Mouse (Mus musculus): ENCODE measurements around the gene Cep78.
A peak's percentile ranks its signal among the peaks of the same experiment; 100 is the strongest.

Gene Cep78

GRCm38 (mm10) chr19:15984449-15985171 is at the start of gene Cep78:
Gene Cep78, minus strand, starts transcription at chr19:15984989.
- DNase-seq (ENCODE audit: low spot score): peak; percentile 64

- no peak for DNase-seq (ENCODE audit: low spot score)
Observed at GRCm38 (mm10) chr19:16031276-16031675, 46.5 kb upstream of the Cep78 start.

- peak; percentile 59 for DNase-seq (ENCODE audit: low spot score)
Observed at GRCm38 (mm10) chr19:16029253-16029771, 44.5 kb upstream of the Cep78 start.

GRCm38 (mm10) chr19:16028746-16029252 is 44.0 kb upstream of the Cep78 start:
- DNase-seq (ENCODE audit: low spot score): no peak

GRCm38 (mm10) chr19:16027876-16028670 is 43.3 kb upstream of the Cep78 start:
- no peak for DNase-seq (ENCODE audit: low spot score)

- no peak for DNase-seq (ENCODE audit: low spot score)
Observed at GRCm38 (mm10) chr19:16026276-16026675, 41.5 kb upstream of the Cep78 start.

- no peak for DNase-seq (ENCODE audit: low spot score)
Observed at GRCm38 (mm10) chr19:16022178-16022577, 37.4 kb upstream of the Cep78 start.

GRCm38 (mm10) chr19:16016171-16016570 is 31.4 kb upstream of the Cep78 start:
- DNase-seq (ENCODE audit: low spot score): no peak

GRCm38 (mm10) chr19:16015191-16015968 is 30.6 kb upstream of the Cep78 start:
- DNase-seq (ENCODE audit: low spot score): no peak

- DNase-seq (ENCODE audit: low spot score): no peak
Observed at GRCm38 (mm10) chr19:16009746-16010337, 25.1 kb upstream of the Cep78 start.

GRCm38 (mm10) chr19:16009111-16009510 is 24.3 kb upstream of the Cep78 start:
- DNase-seq (ENCODE audit: low spot score): no peak

GRCm38 (mm10) chr19:16007131-16007530 is 22.3 kb upstream of the Cep78 start:
- no peak for DNase-seq (ENCODE audit: low spot score)

GRCm38 (mm10) chr19:15998157-15998556 is 13.4 kb upstream of the Cep78 start:
- DNase-seq (ENCODE audit: low spot score): peak; percentile 66

- peak; percentile 71 for DNase-seq (ENCODE audit: low spot score)
Observed at GRCm38 (mm10) chr19:15996901-15997564, 12.2 kb upstream of the Cep78 start.

- DNase-seq (ENCODE audit: low spot score): no peak
Observed at GRCm38 (mm10) chr19:15990102-15990501, 5.3 kb upstream of the Cep78 start.

GRCm38 (mm10) chr19:15985172-15985713 is 454 bp upstream of the Cep78 start:
- no peak for DNase-seq (ENCODE audit: low spot score)

- DNase-seq (ENCODE audit: low spot score): no peak
Observed at GRCm38 (mm10) chr19:15983739-15984344, 947 bp downstream of the Cep78 start.

- no peak for DNase-seq (ENCODE audit: low spot score)
Observed at GRCm38 (mm10) chr19:15982926-15983738, 1.7 kb downstream of the Cep78 start.

- DNase-seq (ENCODE audit: low spot score): peak; percentile 22
Observed at GRCm38 (mm10) chr19:15981861-15982260, 2.9 kb downstream of the Cep78 start.

Measured in layer of hippocampus, adult 9-10 months (tissue).